Mouse (Mus musculus) megakaryocyte, embryonic 14.5 days (primary cell): ENCODE measurements around the gene Igfbp2.

Experiments
- FLI1 ChIP-seq: IDR thresholded peaks from 2 replicates; pipeline ENCODE4 v1.6.1; 2012; ENCODE audit warnings: low read length, inconsistent platforms, mixed read lengths
- GATA1 ChIP-seq: IDR thresholded peaks from 3 replicates; pipeline ENCODE4 v1.6.1; 2012; ENCODE audit warnings: mixed read lengths, low read length, inconsistent platforms, borderline replicate concordance

DNA sequence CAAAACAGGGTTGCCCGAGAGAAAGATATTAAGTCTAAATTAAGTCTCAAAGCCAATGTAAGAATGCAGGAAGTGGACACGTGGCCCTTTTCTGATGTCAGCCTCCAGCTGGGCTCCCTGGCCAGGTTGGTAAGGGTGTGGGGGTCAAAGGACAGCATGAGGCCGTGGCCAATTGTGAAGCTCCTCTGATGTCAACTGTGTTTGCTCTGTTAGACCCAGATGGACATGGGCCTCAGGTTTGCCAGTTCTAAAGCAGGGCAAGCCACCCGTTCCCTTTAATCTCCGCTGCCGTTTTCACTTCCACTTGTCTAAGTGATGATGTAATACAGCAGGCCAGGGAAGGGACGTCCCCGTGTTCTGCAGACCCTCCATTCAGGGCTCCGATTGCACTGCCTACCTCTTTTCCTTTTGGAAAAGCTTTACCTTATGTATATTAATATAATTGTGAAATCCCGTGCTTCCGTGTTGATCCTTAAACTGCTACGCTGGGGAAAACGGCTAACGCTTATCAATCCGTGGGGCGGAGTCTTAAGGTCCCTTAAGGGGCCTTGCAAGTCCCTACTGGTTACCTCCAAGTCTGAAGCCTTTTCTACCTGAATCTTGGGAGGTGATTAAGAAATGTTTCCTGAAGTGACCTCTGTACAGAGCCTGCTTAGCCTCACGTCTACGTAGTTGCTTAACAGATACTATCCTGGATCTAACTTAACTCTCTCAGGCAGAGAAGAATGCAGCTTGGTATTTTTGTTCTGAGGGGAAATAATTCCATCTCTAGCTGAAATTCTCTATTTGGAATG, 18.6 kb downstream of the Igfbp2 start:
- TF ChIP-seq GATA1 (no peak), FLI1 (no peak)
